Mouse (Mus musculus): ENCODE measurements around the gene Spata31d1c.

Spata31d1c gene

DNA sequence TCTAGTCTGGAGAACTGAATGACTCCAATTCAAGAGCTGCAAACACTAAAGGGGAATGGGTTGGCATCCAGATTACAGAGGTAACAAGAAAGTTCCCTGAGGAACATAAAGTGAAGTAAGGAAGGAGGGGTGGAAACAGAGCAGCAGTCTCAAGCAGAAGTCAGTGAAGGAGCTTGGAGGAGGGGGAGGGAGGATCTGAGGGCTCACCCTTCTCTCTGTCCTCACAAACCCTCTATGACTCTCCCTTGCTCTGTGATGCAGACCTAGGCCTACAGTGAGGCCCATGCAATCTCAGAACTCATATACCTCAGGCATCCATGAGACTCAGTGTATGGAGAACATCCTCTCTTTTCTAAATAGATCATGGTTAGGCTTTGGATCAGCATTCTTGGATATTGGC is at the start of gene Spata31d1c:
Spata31d1c (plus strand) TSS at position 301 of the 400 bp plus-strand sequence.
- no peak for DNase-seq

GRCm38 (mm10) chr13:64988828-64989227 is 44.0 kb upstream of the Spata31d1c start:
- no peak for DNase-seq

DNA sequence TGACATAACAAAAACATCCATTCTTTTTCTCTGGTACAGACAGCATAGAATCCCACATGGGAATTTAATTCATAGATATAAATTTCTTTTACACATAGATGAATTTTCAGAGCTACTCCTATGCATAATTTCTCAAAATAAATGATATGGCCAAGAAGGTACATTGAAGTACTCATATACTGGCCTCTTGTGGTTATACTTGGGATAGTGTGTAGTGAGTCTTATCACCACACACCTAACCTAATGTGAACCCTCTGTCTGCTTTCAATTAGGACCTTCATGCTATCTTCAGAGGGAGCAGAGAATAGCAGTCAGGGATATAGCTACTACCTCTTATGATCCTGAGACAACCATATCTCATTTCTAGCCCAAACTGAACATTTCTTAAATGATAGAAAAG is 27.4 kb upstream of the Spata31d1c start:
- DNase-seq, result no peak

DNA sequence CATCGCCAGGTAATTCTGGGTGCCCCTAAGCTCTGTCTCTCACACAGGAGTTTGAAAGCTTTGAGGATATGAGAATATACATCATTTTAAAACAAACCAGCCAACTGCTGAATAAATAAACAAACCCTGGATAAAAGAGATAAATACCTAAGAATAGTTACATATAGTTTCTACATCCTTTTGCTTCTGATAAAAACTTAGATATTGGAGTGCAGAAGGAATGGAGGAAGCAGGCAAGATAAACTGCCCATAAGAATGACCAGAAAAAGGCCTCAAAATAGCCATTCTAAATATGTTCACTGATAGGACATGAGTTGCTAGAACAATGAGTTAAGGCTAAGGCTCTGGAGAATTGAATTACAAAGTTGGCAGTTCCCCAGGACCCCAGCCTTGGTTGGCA is 26.1 kb upstream of the Spata31d1c start:
- DNase-seq, result no peak

DNA sequence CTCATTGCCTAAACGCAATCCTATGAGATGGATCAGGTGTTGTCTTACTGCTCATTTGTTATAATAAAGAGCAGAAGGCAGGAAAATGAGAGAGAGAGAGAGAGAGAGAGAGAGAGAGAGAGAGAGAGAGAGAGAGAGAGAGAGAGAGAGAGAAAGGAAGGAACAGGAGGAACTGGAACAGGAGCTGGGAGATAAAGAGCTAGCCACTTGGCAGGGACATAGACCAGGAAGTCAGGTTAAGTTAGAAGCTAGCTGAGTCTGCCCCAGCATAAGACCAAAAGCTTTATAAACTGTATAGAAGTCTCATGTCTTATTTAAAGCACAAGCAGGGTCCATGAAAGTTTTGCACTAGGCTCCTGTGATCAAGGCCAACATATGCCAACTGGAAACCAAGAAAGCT is 24.9 kb upstream of the Spata31d1c start:
- no peak for DNase-seq

DNA sequence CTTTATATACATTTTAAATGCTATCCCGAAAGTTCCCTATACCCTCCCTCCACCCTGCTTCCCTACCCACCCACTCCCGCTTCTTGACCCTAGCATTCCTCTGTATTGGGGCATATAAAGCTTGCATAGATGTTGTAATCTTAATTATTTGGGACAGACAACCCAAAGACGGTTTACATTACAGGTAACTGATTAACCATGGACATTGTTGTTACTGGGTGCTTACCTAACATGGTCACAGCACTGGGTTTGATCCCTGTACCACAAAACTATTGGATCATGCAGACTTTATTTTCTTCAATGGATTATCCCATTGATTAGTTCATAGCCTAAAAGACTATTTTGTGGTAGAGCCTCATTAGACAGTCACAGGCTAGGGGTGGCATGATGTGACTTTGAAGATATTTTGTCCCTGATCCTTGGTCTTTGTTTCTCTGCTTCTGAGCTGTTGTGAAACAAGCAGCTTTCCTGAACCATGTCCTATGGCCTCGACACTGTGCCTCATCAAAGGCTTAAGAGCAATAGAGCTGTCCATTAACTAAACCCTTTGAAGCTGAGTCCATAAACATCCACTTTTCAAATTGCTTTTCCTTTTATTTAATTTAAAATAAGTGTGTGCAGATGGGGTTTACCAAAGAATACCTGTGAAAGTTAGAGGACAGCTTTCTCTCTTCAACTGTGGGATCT is 21.7 kb upstream of the Spata31d1c start:
- DNase-seq, result no peak

- no peak for DNase-seq
Observed at GRCm38 (mm10) chr13:65035057-65035456, 2.2 kb downstream of the Spata31d1c start.

- DNase-seq, result no peak
Observed at GRCm38 (mm10) chr13:65052660-65053059, 19.8 kb downstream of the Spata31d1c start, which contains the start of gene Prss47. Prss47 (minus strand) TSS chr13:65052760.

DNA sequence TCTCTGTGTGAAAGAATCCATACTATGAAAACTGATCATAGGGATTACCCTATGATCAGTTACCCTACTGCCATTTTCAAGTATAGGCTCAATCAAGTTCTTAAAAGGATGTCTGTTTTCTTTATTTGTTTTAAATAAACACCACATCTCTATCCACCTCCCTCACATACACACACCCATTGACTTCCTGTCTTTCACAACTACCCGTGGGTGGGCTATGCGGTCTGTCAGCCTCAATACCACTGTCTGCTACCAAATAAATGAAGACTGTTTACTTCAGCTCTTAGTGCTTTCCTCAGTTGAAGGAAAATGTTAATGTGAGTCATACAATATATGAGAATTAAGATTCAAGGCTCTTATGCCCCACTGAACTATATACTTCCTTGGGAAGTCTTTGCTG is 37.1 kb downstream of the Spata31d1c start:
- DNase-seq, result no peak

All from cerebellum, adult 9-11 months (tissue).